Mouse (Mus musculus) liver, embryonic 14.5 days (tissue): ENCODE results near the gene Ublcp1.

Experiments used
- CTCF ChIP-seq: IDR thresholded peaks from 2 replicates; pipeline ENCODE4 v1.5.1; 2016; ENCODE audit warnings: antibody characterized with exemption, low read depth, control low read depth
- EP300 ChIP-seq: IDR thresholded peaks from 2 replicates; pipeline ENCODE4 v1.6.1; 2016; ENCODE audit warnings: antibody characterized with exemption, low read depth

DNA sequence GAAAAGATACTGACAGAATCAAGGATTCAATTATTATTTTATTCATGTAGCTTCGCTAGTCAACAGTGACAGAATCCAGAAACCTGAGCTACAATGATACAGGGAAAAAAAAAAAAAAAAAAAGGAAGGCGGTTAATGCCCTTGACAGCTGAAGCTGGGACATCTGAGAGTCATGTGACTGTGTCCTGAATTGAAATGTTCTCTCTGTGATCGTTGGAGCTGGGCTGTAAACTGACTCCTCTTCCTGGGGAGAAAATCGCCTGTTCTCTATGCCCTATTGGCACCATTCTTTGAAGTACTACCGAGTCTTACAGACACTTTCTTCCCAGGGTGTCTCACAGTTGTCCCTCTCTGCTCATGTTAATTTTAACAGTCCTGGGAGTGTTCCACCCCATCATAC is 32.6 kb upstream of the Ublcp1 start:
- TF ChIP-seq CTCF = no peak
- no peak for TF ChIP-seq EP300
